8 mouse cellular contexts compared by ENCODE assay signal in the genomic region with DNA sequence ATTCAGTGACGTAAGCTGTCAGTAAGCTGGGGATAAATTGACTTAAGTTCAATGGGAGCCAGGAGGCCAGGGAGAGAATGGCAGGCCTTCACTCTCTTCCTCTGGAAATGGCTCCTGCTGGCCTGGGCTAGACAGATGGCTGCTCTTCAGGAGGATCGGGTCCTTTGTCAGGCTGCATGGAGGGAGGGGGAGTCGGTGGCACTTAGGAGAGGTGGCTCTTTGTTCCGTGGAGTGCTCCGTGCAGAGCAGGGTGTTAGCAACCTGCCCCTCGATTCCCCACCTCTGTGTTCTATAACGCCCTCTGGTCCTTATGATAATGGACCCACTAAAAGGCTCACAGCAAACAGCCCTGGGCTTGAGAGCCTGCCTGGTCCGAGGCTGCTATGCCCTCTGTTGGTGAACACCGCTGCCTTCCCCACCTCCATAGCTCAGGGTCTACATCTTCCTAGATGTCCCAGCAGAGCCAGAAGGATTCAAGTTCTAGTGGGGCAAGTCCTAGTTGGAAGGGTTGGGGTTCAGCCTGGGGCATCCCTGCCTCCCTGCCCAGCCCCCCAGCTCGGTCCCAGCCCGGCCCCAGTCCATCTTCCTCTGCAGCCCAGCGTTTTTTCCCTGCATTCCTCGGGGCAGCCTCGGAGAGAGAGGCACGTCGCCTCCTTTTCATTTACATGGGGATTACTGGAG.
A peak's percentile ranks its signal among the peaks of the same experiment; 100 is the strongest.
DNase-seq lines count a peak whose midpoint lies in the region; ATAC-seq and TF ChIP-seq lines count a peak whose summit lies in the region.

No protein-coding gene starts in this region.

- no peaks in the 10 kb centered on the region for H3K9me3 ChIP-seq in lung, embryonic 15.5 days
- H3K9me3 ChIP-seq in limb, embryonic 14.5 days (ENCODE audit: control insufficient read depth, low read length), result no peaks in the 10 kb centered on the region
- no peaks in the 10 kb centered on the region for H3K9me3 ChIP-seq in stomach, embryonic 14.5 days (ENCODE audit: control insufficient read depth, low read depth, low read length)

- no peak for TF ChIP-seq CTCF in lung, adult 2 months (IDR thresholded peaks at IDR 0.05; ENCODE audit: insufficient read depth, low read length)

- peaks cover 7% of the 10 kb centered on the region; the same call in 1 of the 2 replicates for H3K4me1 ChIP-seq in lung, embryonic 15.5 days
- no peaks in the 10 kb centered on the region for H3K4me1 ChIP-seq in lung, adult 2 months (ENCODE audit: control insufficient read depth, insufficient read depth, low read length)
- 0 out of 2 replicates have a peak, but pooled peaks cover 4% of the 10 kb centered on the region for H3K4me1 ChIP-seq in limb, embryonic 14.5 days (ENCODE audit: control insufficient read depth, insufficient read depth, low read length)
- H3K4me1 ChIP-seq in stomach, embryonic 14.5 days (ENCODE audit: control insufficient read depth, insufficient read depth, low read length), result no peaks in the 10 kb centered on the region

- no peaks in the 10 kb centered on the region for H3K36me3 ChIP-seq in lung, embryonic 15.5 days
- no peaks in the 10 kb centered on the region for H3K36me3 ChIP-seq in limb, embryonic 14.5 days (ENCODE audit: control insufficient read depth, insufficient read depth, low read length)
- H3K36me3 ChIP-seq in stomach, embryonic 14.5 days (ENCODE audit: control insufficient read depth, insufficient read depth, low read length), result no peaks in the 10 kb centered on the region

- no peak overlapping the region for H3K9ac ChIP-seq in lung, embryonic 15.5 days
- H3K9ac ChIP-seq in limb, embryonic 14.5 days (ENCODE audit: low read depth, low read length, severe bottlenecking), result no peak overlapping the region
- H3K9ac ChIP-seq in stomach, embryonic 14.5 days (replicated peaks; ENCODE audit: low read depth, low read length), result no peak overlapping the region

- no peak overlapping the region for H3K4me3 ChIP-seq in lung, embryonic 15.5 days
- no peak overlapping the region for H3K4me3 ChIP-seq in lung, adult 2 months (replicated peaks; ENCODE audit: extremely low read depth, low read depth, low read length)
- H3K4me3 ChIP-seq in limb, embryonic 14.5 days (replicated peaks; ENCODE audit: low read length), result no peak overlapping the region
- H3K4me3 ChIP-seq in stomach, embryonic 14.5 days (ENCODE audit: low read depth, low read length), result no peak overlapping the region

- peaks cover 16% of the 10 kb centered on the region; the same call in 1 of the 2 replicates for H3K27me3 ChIP-seq in lung, embryonic 15.5 days
- H3K27me3 ChIP-seq in limb, embryonic 14.5 days (ENCODE audit: control insufficient read depth, insufficient read depth, low read length), result no peaks in the 10 kb centered on the region
- H3K27me3 ChIP-seq in stomach, embryonic 14.5 days (ENCODE audit: control insufficient read depth, insufficient read depth, low read length), result no peaks in the 10 kb centered on the region

- 0 out of 2 replicates have a peak overlapping the region, but pooled peaks have one; percentile 23 for H3K4me2 ChIP-seq in lung, embryonic 15.5 days
- H3K4me2 ChIP-seq in limb, embryonic 14.5 days (replicated peaks; ENCODE audit: low read depth, low read length, severe bottlenecking), result peak overlapping the region; percentile 27
- peak overlapping the region; percentile 23 for H3K4me2 ChIP-seq in stomach, embryonic 14.5 days (replicated peaks; ENCODE audit: low read depth, low read length)

- no peak for ATAC-seq in lung, embryonic 15.5 days (ENCODE audit: borderline replicate concordance, extremely low read depth, low FRiP score, low TSS enrichment)
- no peak for ATAC-seq in limb, embryonic 14.5 days (ENCODE audit: low FRiP score, low read depth)
- ATAC-seq in stomach, embryonic 14.5 days (ENCODE audit: insufficient number of reproducible peaks, insufficient read depth, low FRiP score, low read depth), result no peak

- TF ChIP-seq POLR2A in lung, adult 2 months (IDR thresholded peaks at IDR 0.05; ENCODE audit: borderline replicate concordance, extremely low read depth, low read depth, low read length), result no peak
- TF ChIP-seq POLR2A in limb, embryonic 14.5 days (IDR thresholded peaks at IDR 0.05; ENCODE audit: borderline replicate concordance, extremely low read depth, insufficient read depth, insufficient read length), result no peak

- DNase-seq in cerebellum, postnatal 10 days, result peak; percentile 42 to 60
- DNase-seq in cerebellum, adult 9-10 months, result no peak
- DNase-seq in lung, adult 2 months, result no peak
- DNase-seq in limb, embryonic 14.5 days (ENCODE audit: low spot score), result no peak
- no peak for DNase-seq in layer of hippocampus, postnatal 14 days (ENCODE audit: low spot score in 2 of 2)
- DNase-seq in natural killer cell, adult 2 months (ENCODE audit: low spot score in 2 of 2), result no peak

- no peak overlapping the region for H3K27ac ChIP-seq in lung, embryonic 15.5 days
- H3K27ac ChIP-seq in limb, embryonic 14.5 days (replicated peaks; ENCODE audit: low read depth, low read length), result no peak overlapping the region
- H3K27ac ChIP-seq in stomach, embryonic 14.5 days (ENCODE audit: low read length), result no peak overlapping the region

- 6% methylated on average over 16 of the region's 16 CpGs for WGBS in lung, embryonic 15.5 days
- WGBS in lung, adult 2 months, result 9% methylated on average over 16 of the region's 16 CpGs
- 10% methylated on average over 16 of the region's 16 CpGs for WGBS in limb, embryonic 14.5 days
- 6% methylated on average over 16 of the region's 16 CpGs for WGBS in stomach, embryonic 14.5 days

Comparison
In these comparisons a context has a peak if more than half of its experiments do, and no peak if none do; other contexts are left out.
1. DNase-seq: peak in cerebellum, postnatal 10 days (2 of 2); none in cerebellum, adult 9-10 months (single experiment), lung, adult 2 months (single experiment), limb, embryonic 14.5 days (single experiment), layer of hippocampus, postnatal 14 days (0 of 2) and natural killer cell, adult 2 months (0 of 2).
2. Peak in every context shown above with its lines, with median percentiles within 50 percentile points of each other: H3K4me2 ChIP-seq.